Mouse (Mus musculus) liver, postnatal 0 days (tissue): ENCODE results near the gene Rab20. TPM values are rescaled to one million over a fixed set of nuclear protein-coding genes. Genes with fewer than 3 reads are reported as not detected.

ENCODE experiments used
- ATAC-seq: fragments of 200-750 bp; cut with Nextera tagmentation; 2 replicates; pipeline ENCODE4 v1.8.0; 2017; ENCODE audit warnings: mild to moderate bottlenecking, moderate library complexity
- DNase-seq: peaks from one replicate; pipeline ENCODE4 v3.0.0-alpha.2; 2016
- H3K27ac ChIP-seq: fragments of 300-500 bp; sonication (generic); 2 replicates; pipeline ENCODE4 v1.5.1; 2014; ENCODE audit warnings: antibody characterized with exemption, moderate library complexity, mild to moderate bottlenecking, low read depth
- H3K27me3 ChIP-seq: fragments of 300-500 bp; sonication (generic); 2 replicates; pipeline ENCODE4 v1.6.1; 2014; ENCODE audit warnings: low read length, control low read depth, mixed read lengths; ENCODE audit not compliant: insufficient read depth
- H3K36me3 ChIP-seq: fragments of 300-500 bp; sonication (generic); replicated peaks from 2 replicates; pipeline ENCODE4 v1.6.1; 2014; ENCODE audit warnings: mild to moderate bottlenecking, control low read depth, low read length, moderate library complexity, mixed read lengths; ENCODE audit not compliant: insufficient read depth
- H3K4me1 ChIP-seq: fragments of 300-500 bp; sonication (generic); 2 replicates; pipeline ENCODE4 v1.6.1; 2014; ENCODE audit warnings: antibody characterized with exemption, mild to moderate bottlenecking, control low read depth; ENCODE audit not compliant: insufficient read depth
- H3K4me2 ChIP-seq: fragments of 300-500 bp; sonication (generic); 2 replicates; pipeline ENCODE4 v1.6.1; 2014; ENCODE audit warnings: low read depth, mild to moderate bottlenecking, low read length, moderate library complexity, mixed read lengths
- H3K4me3 ChIP-seq: fragments of 300-500 bp; sonication (generic); 2 replicates; pipeline ENCODE4 v1.5.1; 2014; ENCODE audit warnings: low read depth, low read length
- H3K9ac ChIP-seq: fragments of 300-500 bp; sonication (generic); replicated peaks from 2 replicates; pipeline ENCODE4 v1.6.1; 2014; ENCODE audit warnings: mild to moderate bottlenecking, moderate library complexity
- H3K9me3 ChIP-seq: fragments of 300-500 bp; sonication (generic); 2 replicates; pipeline ENCODE4 v1.6.1; 2016; ENCODE audit warnings: mild to moderate bottlenecking, control low read depth, low read length, mixed read lengths
- CTCF ChIP-seq: sonication (generic); IDR thresholded peaks from 2 replicates; pipeline ENCODE4 v1.5.1; 2016; ENCODE audit warnings: antibody characterized with exemption, low read depth
- EP300 ChIP-seq: IDR thresholded peaks from 2 replicates; pipeline ENCODE4 v1.6.1; 2016; ENCODE audit warnings: antibody characterized with exemption, low read depth, mild to moderate bottlenecking
- WGBS: fragments of 180-500 bp; shearing (Covaris S2); extraction: QIAGEN DNeasy Blood & Tissue Kit; methylation state at CpG from one replicate; pipeline ENCODE4 v1.1.7; 2014; ENCODE audit not compliant: insufficient replicate concordance; 5-methylcytosine and 5-hydroxymethylcytosine counted together
- polyA plus RNA-seq: library from polyadenylated mRNA; unstranded; fragments of >200 nt; fragmentation: Nextera tagmentation; extraction: Ambion mirVana; gene quantifications from 2 replicates; pipeline ENCODE4 v1.2.1, GENCODE M21; 2015

The Rab20 gene
- polyA plus RNA-seq, 1 experiment from 2014 or later, result 10.7 TPM

GRCm38 (mm10) chr8:11476338-11477177 is 2.0 kb downstream of the Rab20 start:
- peaks cover 19% of the 10 kb centered on the region for H3K27me3 ChIP-seq
- peaks cover 30% of the 10 kb centered on the region for H3K4me1 ChIP-seq
- peak overlapping the region; percentile 82 for H3K4me2 ChIP-seq
- TF ChIP-seq CTCF (no peak), EP300 (no peak)
- DNase-seq (peak; percentile 64), ATAC-seq (peak; percentile 43)
- no peaks in the 10 kb centered on the region for H3K36me3 ChIP-seq
- peak overlapping the region; percentile 62 for H3K4me3 ChIP-seq
- 11% methylated on average over 24 of the region's 24 CpGs for WGBS
- peak overlapping the region; percentile 88 for H3K27ac ChIP-seq
- H3K9me3 ChIP-seq, result no peaks in the 10 kb centered on the region
- peak overlapping the region; percentile 64 for H3K9ac ChIP-seq

GRCm38 (mm10) chr8:11475876-11476275 is 2.6 kb downstream of the Rab20 start:
- Histone ChIP-seq H3K27ac (peak overlapping the region; percentile 88), H3K36me3 (no peaks in the 10 kb centered on the region), H3K4me2 (peak overlapping the region; percentile 82), H3K9ac (no peak overlapping the region), H3K27me3 (peaks cover 19% of the 10 kb centered on the region), H3K9me3 (no peaks in the 10 kb centered on the region), H3K4me3 (peak overlapping the region; percentile 62), H3K4me1 (peaks cover 30% of the 10 kb centered on the region)
- TF ChIP-seq CTCF (no peak), EP300 (no peak)
- no peak for DNase-seq
- 14% methylated on average over 2 of the region's 2 CpGs for WGBS
- ATAC-seq, result no peak

- Histone ChIP-seq H3K9ac (no peak overlapping the region), H3K27me3 (peaks cover 17% of the 10 kb centered on the region), H3K36me3 (no peaks in the 10 kb centered on the region), H3K4me3 (no peak overlapping the region), H3K27ac (peak overlapping the region; percentile 88; the same call in 1 of the 2 replicates), H3K4me1 (peaks cover 30% of the 10 kb centered on the region), H3K4me2 (peak overlapping the region; percentile 82), H3K9me3 (no peaks in the 10 kb centered on the region)
- 25% methylated on average over 9 of the region's 10 CpGs for WGBS
- ATAC-seq (no peak), DNase-seq (no peak)
- TF ChIP-seq CTCF (no peak), EP300 (no peak)
Measured at GRCm38 (mm10) chr8:11475397-11475796, 3.1 kb downstream of the Rab20 start.

GRCm38 (mm10) chr8:11473072-11473471 is 5.4 kb downstream of the Rab20 start:
- Histone ChIP-seq H3K36me3 (no peaks in the 10 kb centered on the region), H3K9ac (no peak overlapping the region), H3K4me3 (no peak overlapping the region), H3K27me3 (peaks cover 3% of the 10 kb centered on the region), H3K4me1 (peaks cover 32% of the 10 kb centered on the region), H3K27ac (peak overlapping the region; percentile 89), H3K9me3 (no peaks in the 10 kb centered on the region), H3K4me2 (0 out of 2 replicates have a peak overlapping the region, but pooled peaks have one; percentile 22)
- TF ChIP-seq EP300 (no peak), CTCF (0 out of 2 replicates have a peak, but pooled peaks have one; percentile 16)
- peak; percentile 56 for DNase-seq
- peak; percentile 77 for ATAC-seq
- 28% methylated on average over 4 of the region's 4 CpGs for WGBS

GRCm38 (mm10) chr8:11471309-11471708 is 7.2 kb downstream of the Rab20 start:
- 29% methylated on average over 8 of the region's 8 CpGs for WGBS
- ATAC-seq, result peak; percentile 53
- peaks cover 32% of the 10 kb centered on the region for H3K4me1 ChIP-seq
- no peak overlapping the region for H3K4me3 ChIP-seq
- peak; percentile 43 for DNase-seq
- 0 out of 2 replicates have a peak, but pooled peaks cover 2% of the 10 kb centered on the region for H3K36me3 ChIP-seq
- peak overlapping the region; percentile 30 for H3K4me2 ChIP-seq
- H3K27me3 ChIP-seq, result no peaks in the 10 kb centered on the region
- no peak for TF ChIP-seq EP300
- no peak for TF ChIP-seq CTCF
- H3K9ac ChIP-seq, result no peak overlapping the region
- H3K9me3 ChIP-seq, result 0 out of 2 replicates have a peak, but pooled peaks cover 2% of the 10 kb centered on the region
- H3K27ac ChIP-seq, result peak overlapping the region; percentile 89

- Histone ChIP-seq H3K4me3 (no peak overlapping the region), H3K27ac (peak overlapping the region; percentile 89), H3K36me3 (0 out of 2 replicates have a peak, but pooled peaks cover 2% of the 10 kb centered on the region), H3K4me1 (peaks cover 27% of the 10 kb centered on the region), H3K4me2 (peak overlapping the region; percentile 30; the same call in 1 of the 2 replicates), H3K9ac (no peak overlapping the region), H3K27me3 (no peaks in the 10 kb centered on the region), H3K9me3 (0 out of 2 replicates have a peak, but pooled peaks cover 2% of the 10 kb centered on the region)
- no peak for ATAC-seq
- TF ChIP-seq EP300 (no peak), CTCF (no peak)
- WGBS, result 67% methylated on average over 7 of the region's 7 CpGs
- DNase-seq, result no peak
Measured at GRCm38 (mm10) chr8:11470694-11471093, 7.8 kb downstream of the Rab20 start.
